Mouse (Mus musculus): ENCODE results near the gene Nme8. TPM values are rescaled to one million over a fixed set of nuclear protein-coding genes. Genes with fewer than 3 reads are reported as not detected.
A peak's percentile ranks its signal among the peaks of the same experiment; 100 is the strongest.

Gene Nme8
- polyA plus RNA-seq, 1 experiment from 2014 or later = not detected

DNA sequence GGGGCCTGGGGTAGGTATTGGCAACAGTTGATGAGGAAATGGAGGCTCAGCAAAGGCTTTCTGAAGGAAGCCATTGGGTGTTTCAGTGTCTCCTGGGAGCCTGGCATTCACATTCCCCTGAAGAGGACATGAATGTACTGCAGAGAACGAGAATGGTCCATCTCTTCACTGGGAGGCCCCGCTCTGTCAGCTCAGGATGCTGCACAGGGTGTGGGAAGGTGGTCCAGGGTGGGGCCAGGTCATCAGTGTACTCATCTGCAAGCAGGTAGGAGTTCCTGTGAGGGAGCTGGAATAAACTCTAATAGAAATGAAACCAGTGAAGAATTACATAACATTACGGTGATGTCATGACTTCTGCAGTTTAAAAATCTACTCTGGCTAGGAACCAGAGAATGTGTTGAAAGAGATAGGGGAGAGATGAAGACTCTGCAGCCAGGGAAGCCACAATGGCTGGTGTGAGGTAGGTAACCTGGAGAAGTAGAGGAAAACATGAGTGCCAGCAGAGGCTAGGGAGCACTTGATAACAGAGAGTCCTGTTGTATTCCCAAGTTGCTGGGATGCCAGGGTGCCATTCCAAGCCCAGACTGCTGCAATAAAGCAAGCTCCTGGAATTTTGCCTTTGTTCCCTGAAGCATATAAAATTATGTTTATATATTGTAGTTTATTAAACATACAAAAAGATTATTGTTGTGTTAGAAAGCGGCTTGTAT is 3.3 kb upstream of the Nme8 start:
- Histone ChIP-seq H3K4me1 (ENCODE audit: control insufficient read depth, low read depth, low read length) (no peaks in the 10 kb centered on the region), H3K27me3 (ENCODE audit: control insufficient read depth, insufficient read depth, low read depth, low read length) (no peaks in the 10 kb centered on the region; the same call in 1 of the 2 replicates), H3K4me3 (ENCODE audit: low read depth, low read length) (no peak overlapping the region), H3K9ac (ENCODE audit: low read depth, low read length) (no peak overlapping the region), H3K27ac (ENCODE audit: low read length) (no peak overlapping the region), H3K9me3 (replicated peaks; ENCODE audit: control insufficient read depth, low read length) (no peaks in the 10 kb centered on the region), H3K4me2 (ENCODE audit: low read depth, low read length) (no peak overlapping the region), H3K36me3 (ENCODE audit: control insufficient read depth, insufficient read depth) (no peaks in the 10 kb centered on the region)
- 65% methylated on average over 4 of the region's 4 CpGs for WGBS (ENCODE audit: insufficient replicate concordance)
- ATAC-seq (ENCODE audit: low read depth) = no peak

DNA sequence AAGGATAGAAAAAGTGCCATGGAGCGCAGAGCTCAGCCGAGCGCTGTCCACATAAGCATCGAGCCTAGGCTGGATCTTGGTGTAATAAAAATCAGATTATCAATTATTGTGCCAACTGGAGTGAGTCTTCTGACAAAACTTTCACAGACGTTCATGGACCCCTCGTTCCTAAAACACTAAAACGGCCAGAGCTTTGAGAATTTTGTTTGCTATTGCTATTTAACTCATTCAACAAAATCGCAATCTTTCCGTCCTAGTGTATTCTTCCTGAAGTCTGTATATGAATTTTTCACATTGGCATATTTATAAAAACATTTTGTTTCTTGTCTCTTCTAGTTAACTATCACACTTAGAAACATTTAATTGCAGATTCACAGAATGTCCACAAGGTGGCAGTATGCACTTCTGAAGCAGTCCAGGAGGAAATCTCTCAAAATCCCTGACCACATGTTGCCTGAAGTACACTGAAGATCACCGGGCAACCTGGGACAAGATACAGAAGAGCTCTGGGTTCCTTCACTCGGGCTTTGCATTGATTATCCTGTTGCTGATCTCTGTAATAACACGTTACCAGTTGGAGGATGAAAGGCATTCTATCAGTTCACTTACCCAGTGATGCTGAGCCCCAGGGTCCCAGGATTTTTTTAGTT is 1.1 kb upstream of the Nme8 start:
- H3K4me3 ChIP-seq (ENCODE audit: low read depth, low read length) = no peak overlapping the region
- H3K4me1 ChIP-seq (ENCODE audit: control insufficient read depth, low read depth, low read length) = no peaks in the 10 kb centered on the region
- no peak overlapping the region for H3K27ac ChIP-seq (ENCODE audit: low read length)
- H3K4me2 ChIP-seq (ENCODE audit: low read depth, low read length) = no peak overlapping the region
- no peaks in the 10 kb centered on the region; the same call in 1 of the 2 replicates for H3K27me3 ChIP-seq (ENCODE audit: control insufficient read depth, insufficient read depth, low read depth, low read length)
- no peaks in the 10 kb centered on the region for H3K36me3 ChIP-seq (ENCODE audit: control insufficient read depth, insufficient read depth)
- 26% methylated on average over 12 of the region's 12 CpGs for WGBS (ENCODE audit: insufficient replicate concordance)
- no peaks in the 10 kb centered on the region for H3K9me3 ChIP-seq (replicated peaks; ENCODE audit: control insufficient read depth, low read length)
- no peak for ATAC-seq (ENCODE audit: low read depth)
- no peak overlapping the region for H3K9ac ChIP-seq (ENCODE audit: low read depth, low read length)

DNA sequence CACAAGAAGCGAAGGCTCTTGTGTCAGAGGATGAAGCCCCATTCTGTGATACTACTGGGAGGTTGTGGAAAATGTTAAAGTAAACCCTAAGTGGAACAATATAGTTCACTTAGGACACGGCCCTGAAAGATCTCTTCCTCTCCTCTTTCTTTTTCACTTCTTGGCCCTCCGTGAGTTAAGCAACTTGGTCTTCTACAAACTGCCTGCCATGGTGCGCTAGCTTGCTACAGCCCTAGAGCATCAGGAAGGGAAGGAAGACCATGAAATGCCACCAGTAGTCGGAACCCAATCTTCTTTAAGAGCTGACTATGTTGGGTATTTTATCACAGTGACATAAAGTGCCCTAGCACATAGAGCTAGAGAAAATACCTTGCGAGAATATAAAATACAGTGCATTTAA is 7.2 kb downstream of the Nme8 start:
- no peaks in the 10 kb centered on the region for H3K36me3 ChIP-seq (ENCODE audit: control insufficient read depth, insufficient read depth)

DNA sequence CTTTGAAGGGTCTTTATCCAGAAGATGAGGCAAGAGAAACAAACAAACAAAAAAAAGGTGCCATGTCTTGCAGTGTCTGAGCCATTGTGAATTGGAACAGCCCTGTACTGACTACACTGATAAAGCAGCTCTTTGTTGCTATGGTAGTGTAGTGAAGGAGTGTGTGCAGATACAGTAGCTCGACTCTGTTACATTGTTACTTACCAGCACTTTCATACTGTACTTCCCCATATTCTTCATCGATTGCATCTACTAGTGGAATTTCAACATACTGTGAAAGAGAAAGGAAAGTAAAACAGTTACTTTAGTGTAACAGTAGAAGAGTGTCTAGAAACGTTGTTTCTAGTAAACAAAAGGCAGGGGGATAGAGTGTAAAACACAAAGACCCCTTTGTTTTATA is 7.6 kb downstream of the Nme8 start:
- Histone ChIP-seq H3K27me3 (ENCODE audit: control insufficient read depth, insufficient read depth, low read depth, low read length) (no peaks in the 10 kb centered on the region), H3K4me1 (ENCODE audit: control insufficient read depth, low read depth, low read length) (no peaks in the 10 kb centered on the region), H3K27ac (ENCODE audit: low read length) (no peak overlapping the region), H3K4me2 (ENCODE audit: low read depth, low read length) (peak overlapping the region; percentile 13; the same call in 1 of the 2 replicates), H3K9me3 (replicated peaks; ENCODE audit: control insufficient read depth, low read length) (no peaks in the 10 kb centered on the region), H3K9ac (ENCODE audit: low read depth, low read length) (no peak overlapping the region), H3K4me3 (ENCODE audit: low read depth, low read length) (no peak overlapping the region), H3K36me3 (ENCODE audit: control insufficient read depth, insufficient read depth) (no peaks in the 10 kb centered on the region)
- no peak for ATAC-seq (ENCODE audit: low read depth)
- WGBS (ENCODE audit: insufficient replicate concordance) = 32% methylated on average over 3 of the region's 3 CpGs

More for the DNA sequence above, 7.2 kb downstream of the Nme8 start:
- Histone ChIP-seq H3K9ac (ENCODE audit: low read depth, low read length) (no peak overlapping the region), H3K4me1 (ENCODE audit: control insufficient read depth, low read depth, low read length) (no peaks in the 10 kb centered on the region), H3K27ac (ENCODE audit: low read length) (no peak overlapping the region), H3K4me2 (ENCODE audit: low read depth, low read length) (peak overlapping the region; percentile 13; the same call in 1 of the 2 replicates), H3K27me3 (ENCODE audit: control insufficient read depth, insufficient read depth, low read depth, low read length) (no peaks in the 10 kb centered on the region), H3K4me3 (ENCODE audit: low read depth, low read length) (no peak overlapping the region), H3K9me3 (replicated peaks; ENCODE audit: control insufficient read depth, low read length) (no peaks in the 10 kb centered on the region)
- ATAC-seq (ENCODE audit: low read depth) = no peak
- WGBS (ENCODE audit: insufficient replicate concordance) = 63% methylated on average over 6 of the region's 6 CpGs

DNA sequence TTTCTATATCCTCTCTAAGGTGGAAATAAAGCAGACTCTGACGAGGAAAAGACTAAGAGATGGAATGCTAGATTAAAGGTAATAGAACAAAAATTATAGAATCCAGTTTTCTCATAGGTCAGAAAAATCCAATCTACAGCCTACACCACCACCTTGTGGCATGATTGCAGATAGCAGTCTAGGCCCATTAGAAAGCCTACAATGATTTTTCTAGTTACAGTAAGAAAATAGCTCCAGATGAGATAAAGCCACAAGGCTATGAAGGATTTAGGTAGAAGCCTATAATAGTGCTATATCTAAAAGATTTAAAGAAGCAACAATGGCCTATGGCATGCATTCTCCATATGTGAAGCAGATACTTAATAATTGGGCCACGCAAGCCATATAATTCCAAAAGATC is 13.6 kb downstream of the Nme8 start:
- H3K4me1 ChIP-seq (ENCODE audit: control insufficient read depth, low read depth, low read length) = no peaks in the 10 kb centered on the region
- no peak overlapping the region for H3K27ac ChIP-seq (ENCODE audit: low read length)
- H3K4me3 ChIP-seq (ENCODE audit: low read depth, low read length) = no peak overlapping the region
- no peaks in the 10 kb centered on the region for H3K9me3 ChIP-seq (replicated peaks; ENCODE audit: control insufficient read depth, low read length)
- no peak for ATAC-seq (ENCODE audit: low read depth)
- no peak overlapping the region for H3K4me2 ChIP-seq (ENCODE audit: low read depth, low read length)
- no peaks in the 10 kb centered on the region for H3K36me3 ChIP-seq (ENCODE audit: control insufficient read depth, insufficient read depth)
- no peaks in the 10 kb centered on the region for H3K27me3 ChIP-seq (ENCODE audit: control insufficient read depth, insufficient read depth, low read depth, low read length)
- 50% methylated on average over 2 of the region's 2 CpGs for WGBS (ENCODE audit: insufficient replicate concordance)
- H3K9ac ChIP-seq (ENCODE audit: low read depth, low read length) = no peak overlapping the region

DNA sequence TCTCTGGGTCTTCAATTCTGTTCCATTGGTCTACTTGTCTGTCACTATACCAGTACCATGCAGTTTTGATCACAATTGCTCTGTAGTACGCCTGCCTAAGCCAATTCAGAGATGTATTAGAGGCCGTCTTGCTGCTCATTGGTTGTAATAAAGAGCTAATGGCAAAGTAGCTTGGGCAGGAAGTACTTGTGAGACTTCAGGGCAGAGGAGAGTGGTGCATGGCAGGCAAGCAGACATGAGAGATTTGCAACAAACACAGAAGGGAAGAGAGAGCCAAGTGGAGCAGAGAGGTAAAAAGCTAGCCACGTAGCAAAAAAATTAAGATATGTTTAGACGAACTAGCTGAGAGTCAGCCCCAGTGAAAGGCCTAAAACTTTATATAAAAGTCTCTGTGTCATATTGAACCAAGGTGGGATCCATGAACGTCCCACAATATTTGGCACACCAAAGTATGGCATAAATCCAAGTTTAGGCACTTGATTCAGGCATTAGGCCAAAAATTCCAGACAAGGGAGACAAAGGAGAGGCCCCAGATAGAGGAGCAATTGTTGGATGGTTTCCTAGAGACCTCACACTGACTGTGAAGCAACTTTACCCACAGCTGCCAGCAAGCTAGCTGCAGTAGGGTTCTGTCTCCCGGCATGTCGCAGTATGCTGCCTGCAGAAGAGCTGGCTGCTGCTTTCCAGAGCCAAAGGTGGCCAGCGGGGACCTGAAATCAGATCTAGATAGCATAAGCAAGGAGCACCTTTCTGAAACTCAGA is 14.5 kb downstream of the Nme8 start:
- Histone ChIP-seq H3K9me3 (replicated peaks; ENCODE audit: control insufficient read depth, low read length) (no peaks in the 10 kb centered on the region), H3K4me2 (ENCODE audit: low read depth, low read length) (no peak overlapping the region), H3K36me3 (ENCODE audit: control insufficient read depth, insufficient read depth) (no peaks in the 10 kb centered on the region), H3K9ac (ENCODE audit: low read depth, low read length) (no peak overlapping the region), H3K4me1 (ENCODE audit: control insufficient read depth, low read depth, low read length) (no peaks in the 10 kb centered on the region), H3K4me3 (ENCODE audit: low read depth, low read length) (no peak overlapping the region), H3K27ac (ENCODE audit: low read length) (no peak overlapping the region), H3K27me3 (ENCODE audit: control insufficient read depth, insufficient read depth, low read depth, low read length) (no peaks in the 10 kb centered on the region)
- WGBS (ENCODE audit: insufficient replicate concordance) = 61% methylated on average over 8 of the region's 8 CpGs
- ATAC-seq (ENCODE audit: low read depth) = no peak

DNA sequence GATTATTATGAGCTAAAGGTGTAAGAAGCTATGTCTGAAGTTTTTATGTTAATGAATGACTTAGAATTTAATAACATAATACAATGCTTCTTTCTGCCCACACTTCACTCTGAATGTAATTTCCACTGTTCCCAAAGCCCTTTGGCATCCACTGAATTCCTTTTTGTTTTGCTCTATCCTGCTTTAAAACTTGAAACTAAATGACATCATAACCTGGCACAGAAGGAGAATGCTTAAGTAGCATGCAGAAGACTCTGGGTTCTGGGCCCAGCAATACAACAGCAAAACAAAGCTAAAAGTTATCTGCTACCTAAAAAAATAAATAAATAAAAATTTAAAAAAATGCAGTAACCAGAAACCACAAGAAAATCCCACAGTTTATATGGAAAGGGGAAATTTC is 23.0 kb downstream of the Nme8 start:
- H3K27me3 ChIP-seq (ENCODE audit: control insufficient read depth, insufficient read depth, low read depth, low read length) = no peaks in the 10 kb centered on the region
- no peak overlapping the region for H3K4me2 ChIP-seq (ENCODE audit: low read depth, low read length)
- H3K4me1 ChIP-seq (ENCODE audit: control insufficient read depth, low read depth, low read length) = no peaks in the 10 kb centered on the region
- no peak overlapping the region for H3K9ac ChIP-seq (ENCODE audit: low read depth, low read length)
- H3K27ac ChIP-seq (ENCODE audit: low read length) = no peak overlapping the region
- no peak for ATAC-seq (ENCODE audit: low read depth)
- no peaks in the 10 kb centered on the region for H3K36me3 ChIP-seq (ENCODE audit: control insufficient read depth, insufficient read depth)
- no peak overlapping the region for H3K4me3 ChIP-seq (ENCODE audit: low read depth, low read length)
- H3K9me3 ChIP-seq (replicated peaks; ENCODE audit: control insufficient read depth, low read length) = no peaks in the 10 kb centered on the region

DNA sequence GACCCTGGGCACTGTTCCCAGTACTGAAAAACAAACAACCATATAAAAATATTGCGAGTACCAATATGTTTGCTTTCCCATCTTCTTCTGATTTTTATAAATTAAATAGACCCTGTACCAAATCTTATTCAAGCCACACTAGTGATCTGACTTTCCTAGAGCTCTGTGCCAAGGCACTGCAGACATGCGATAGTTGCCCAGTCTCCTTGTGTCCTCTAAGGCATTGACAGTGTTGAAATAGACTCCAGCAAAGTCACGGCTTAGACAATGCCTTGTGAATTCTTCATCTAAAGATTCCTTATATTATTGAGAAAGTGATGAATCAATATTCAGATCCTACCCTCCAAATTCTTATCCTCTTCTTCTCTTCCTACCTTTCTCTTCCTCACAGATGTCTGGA is 23.6 kb downstream of the Nme8 start:
- no peak overlapping the region for H3K4me2 ChIP-seq (ENCODE audit: low read depth, low read length)
- 77% methylated on average over 3 of the region's 3 CpGs for WGBS (ENCODE audit: insufficient replicate concordance)
- no peaks in the 10 kb centered on the region for H3K9me3 ChIP-seq (replicated peaks; ENCODE audit: control insufficient read depth, low read length)

More for the DNA sequence above, 23.6 kb downstream of the Nme8 start:
- Histone ChIP-seq H3K4me3 (ENCODE audit: low read depth, low read length) (no peak overlapping the region), H3K4me1 (ENCODE audit: control insufficient read depth, low read depth, low read length) (no peaks in the 10 kb centered on the region), H3K27me3 (ENCODE audit: control insufficient read depth, insufficient read depth, low read depth, low read length) (no peaks in the 10 kb centered on the region), H3K27ac (ENCODE audit: low read length) (no peak overlapping the region), H3K36me3 (ENCODE audit: control insufficient read depth, insufficient read depth) (no peaks in the 10 kb centered on the region), H3K9ac (ENCODE audit: low read depth, low read length) (no peak overlapping the region)
- no peak for ATAC-seq (ENCODE audit: low read depth)

Measured in liver, embryonic 16.5 days (tissue).